Mouse (Mus musculus): ENCODE data around the gene Tmem135.
"Not testable (repeated sequence)": the region's sequence is repeated elsewhere in the genome, so short reads cannot be mapped to it uniquely, and the experiment has no call there.

The Tmem135 gene

DNA sequence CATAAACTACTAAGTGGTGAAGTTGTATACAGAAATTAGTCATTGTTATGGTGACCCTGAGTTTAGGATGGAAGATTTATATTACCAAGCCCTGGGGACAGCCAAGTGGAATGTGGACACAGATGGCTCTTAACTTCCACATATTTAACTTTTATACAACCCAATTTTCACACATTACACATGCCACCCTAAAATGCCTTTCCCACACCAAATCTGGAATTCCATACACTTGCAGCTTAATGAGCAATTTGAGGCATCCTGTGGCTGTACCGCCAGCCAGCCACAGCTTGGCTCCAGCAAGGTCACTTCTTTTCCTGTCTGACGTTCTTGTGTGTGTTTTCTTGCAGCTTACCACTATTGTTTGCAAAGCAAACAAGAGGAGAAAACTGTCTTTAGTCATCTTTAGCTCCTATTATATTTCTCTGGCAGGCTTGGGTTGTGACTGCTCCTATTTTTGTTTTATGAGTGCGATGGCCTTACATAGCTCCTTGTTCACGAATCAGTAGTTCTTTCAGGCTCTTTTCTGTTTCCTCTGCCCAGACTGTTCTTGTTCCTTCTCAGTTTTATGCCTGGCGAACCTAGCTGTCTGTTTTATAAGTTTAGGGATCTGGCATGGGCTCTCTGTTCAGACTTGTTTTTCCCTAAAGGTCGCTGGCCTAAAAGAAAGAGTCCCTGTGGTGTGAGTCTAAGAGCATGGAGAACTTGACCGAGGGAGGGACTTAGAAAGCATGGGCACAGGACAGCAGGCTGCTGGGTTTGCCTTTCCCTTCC, 22.9 kb downstream of the Tmem135 start:
- no peak for DNase-seq

GRCm38 (mm10) chr7:89371623-89372295, 32.3 kb downstream of the Tmem135 start:
- no peak for DNase-seq

DNA sequence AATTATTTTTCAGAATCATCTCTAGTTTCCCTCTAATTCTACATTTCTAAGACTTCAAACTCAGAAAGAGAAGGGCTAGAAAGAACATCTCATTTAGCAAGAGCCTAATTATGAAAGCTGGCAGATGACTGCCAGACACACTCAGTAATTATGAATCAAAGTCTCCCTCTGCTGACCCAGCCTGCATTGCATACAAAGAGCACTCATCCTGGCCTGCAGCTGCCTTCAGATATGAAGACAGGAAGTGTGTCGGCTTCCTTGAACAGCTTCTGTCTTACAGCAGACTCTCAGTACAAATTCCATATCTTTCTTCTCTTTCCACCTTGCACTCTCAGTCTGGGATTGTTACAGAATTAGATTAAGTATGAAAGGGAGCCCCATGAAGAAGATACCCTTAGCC, 33.1 kb downstream of the Tmem135 start:
- peak in 1 of 2 experiments; percentile 3 for DNase-seq

DNA sequence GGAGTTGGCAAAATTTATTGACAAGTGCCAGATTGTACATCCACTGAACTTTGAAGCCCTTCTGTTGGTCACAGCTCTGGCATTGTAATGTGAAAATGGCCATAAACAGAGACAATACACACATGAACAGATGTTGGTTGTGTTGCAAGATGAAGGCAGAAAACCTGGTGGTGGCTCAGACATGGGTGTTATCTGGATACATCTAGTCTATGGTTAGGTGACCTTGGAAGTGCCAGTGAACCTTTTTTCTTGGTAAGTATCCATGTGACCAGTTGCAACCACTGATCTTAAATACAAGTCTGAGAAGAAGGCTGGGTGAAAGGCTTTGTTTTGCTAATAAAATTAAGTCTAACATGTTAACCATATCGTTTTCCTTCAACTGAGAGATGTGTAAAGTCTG, 33.9 kb downstream of the Tmem135 start:
- no peak for DNase-seq

DNA sequence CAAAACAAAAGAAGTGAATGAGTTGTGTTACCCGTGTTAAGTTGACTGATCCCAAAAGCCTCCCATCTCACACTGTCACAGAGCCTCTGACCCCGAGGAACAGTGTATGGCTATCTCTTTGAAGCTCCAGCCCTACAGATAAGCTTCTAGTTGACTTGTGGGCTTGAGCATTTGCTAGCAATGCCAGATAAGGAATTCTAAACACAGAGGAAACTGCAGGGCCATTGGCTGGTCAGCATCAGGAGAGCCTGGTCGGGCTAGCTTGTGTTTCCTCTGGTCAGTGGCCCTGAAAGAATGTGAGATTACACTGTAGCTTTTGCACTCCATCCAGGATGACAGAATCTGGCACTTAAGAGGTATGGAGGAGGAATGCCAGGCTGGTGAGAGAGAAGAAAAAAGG, 36.4 kb downstream of the Tmem135 start:
- no peak for DNase-seq

- DNase-seq, result no peak
Observed at GRCm38 (mm10) chr7:89365135-89365880, 38.7 kb downstream of the Tmem135 start.

- no peak for DNase-seq
Observed at GRCm38 (mm10) chr7:89363975-89364374, 40.0 kb downstream of the Tmem135 start.

GRCm38 (mm10) chr7:89356307-89356706, 47.7 kb downstream of the Tmem135 start:
- no peak for DNase-seq

- no peak for DNase-seq
Observed at GRCm38 (mm10) chr7:89355519-89356255, 48.3 kb downstream of the Tmem135 start.

GRCm38 (mm10) chr7:89342021-89342420, 62.0 kb downstream of the Tmem135 start:
- DNase-seq, result no peak

- DNase-seq, result no peak
Observed at GRCm38 (mm10) chr7:89339808-89340207, 64.2 kb downstream of the Tmem135 start.

GRCm38 (mm10) chr7:89339142-89339435, 64.9 kb downstream of the Tmem135 start:
- no peak for DNase-seq

DNA sequence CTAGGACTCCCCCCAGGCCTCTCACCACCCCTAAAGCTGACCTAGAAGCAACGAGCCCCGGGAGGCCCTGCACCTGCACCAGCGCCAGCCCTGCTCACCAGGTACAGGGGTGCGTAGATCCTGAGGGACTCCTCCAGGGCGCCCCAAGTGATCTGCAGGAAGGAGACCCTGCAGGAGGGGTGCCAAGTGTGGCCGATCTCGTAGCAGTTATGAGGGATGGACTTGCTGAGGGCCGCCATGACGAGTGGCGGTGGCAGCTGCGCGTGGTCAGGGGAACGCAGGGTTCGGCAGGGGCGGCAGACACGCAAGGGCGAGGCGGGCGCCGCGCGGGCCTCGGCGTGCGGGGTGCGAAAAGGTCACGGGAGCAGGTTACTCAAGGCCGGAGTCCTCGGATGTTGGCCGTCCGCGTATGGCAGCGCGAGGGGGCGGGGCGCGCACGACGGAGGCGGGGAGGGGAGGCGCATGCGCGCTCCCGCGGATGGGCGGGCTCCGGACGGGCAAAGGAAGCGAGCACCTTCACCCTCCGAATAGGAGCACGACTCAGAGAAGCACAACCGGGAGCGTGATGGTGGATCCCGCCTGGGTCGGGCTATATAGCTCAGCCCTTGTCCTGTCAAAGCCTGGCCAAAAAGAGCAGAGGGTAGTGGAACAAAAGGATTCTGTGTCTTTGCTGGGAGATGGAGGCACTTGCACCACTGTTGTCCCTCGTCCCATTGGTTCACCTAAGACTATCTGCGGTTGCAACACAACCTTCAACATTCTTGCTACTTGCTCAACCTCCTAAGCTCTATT, 65.5 kb downstream of the Tmem135 start:
- peak; percentile 93 to 94 for DNase-seq

DNA sequence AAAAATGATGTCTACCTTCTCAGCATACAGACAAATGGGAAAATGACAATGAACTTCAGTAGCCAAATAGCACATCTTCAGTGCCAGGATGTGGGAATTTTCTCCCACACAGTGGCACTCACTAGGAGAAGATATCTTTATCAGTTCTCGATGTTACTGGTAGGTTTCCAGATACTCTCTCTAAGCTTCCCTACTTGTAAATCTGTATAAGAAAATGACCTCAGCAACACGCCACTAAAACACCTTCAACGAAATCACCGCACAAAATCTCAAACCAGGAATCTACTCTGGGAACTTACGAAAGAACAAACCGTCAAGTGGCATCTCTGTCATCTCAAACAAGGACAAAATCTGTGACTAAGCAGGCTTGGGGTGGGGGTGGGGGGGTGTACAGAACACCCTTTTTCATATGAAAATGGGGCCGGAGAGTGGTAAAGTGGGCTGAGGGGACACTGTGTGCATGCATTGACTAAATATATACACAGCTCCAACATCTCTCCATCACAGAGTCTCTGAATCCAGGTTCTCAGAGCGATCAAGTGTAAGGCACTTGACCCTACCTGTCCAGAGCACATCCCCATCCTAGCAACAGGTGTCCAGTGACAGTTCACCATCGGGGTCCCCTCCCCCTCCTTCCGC, 66.2 kb downstream of the Tmem135 start:
- no peak for DNase-seq

DNA sequence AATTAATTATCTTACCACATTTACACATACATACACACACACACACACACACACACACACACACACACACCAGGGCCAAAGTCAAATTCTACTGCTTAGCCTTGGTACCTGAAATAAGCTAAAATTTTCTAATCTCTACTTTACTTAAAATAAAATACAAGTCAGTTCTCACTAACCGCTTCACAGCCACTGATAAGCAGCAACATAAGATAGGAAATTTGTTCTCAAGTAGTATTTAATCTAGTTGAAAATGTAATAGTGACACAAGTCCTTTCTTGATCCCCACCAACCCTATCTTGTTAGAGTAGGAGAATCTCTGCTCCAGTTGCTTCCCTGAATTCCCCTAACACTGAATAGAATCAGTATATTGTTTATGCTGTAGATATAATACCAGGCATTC, 67.6 kb downstream of the Tmem135 start:
- no peak for DNase-seq

- no peak for DNase-seq
Observed at GRCm38 (mm10) chr7:89335316-89335715, 68.7 kb downstream of the Tmem135 start.

DNA sequence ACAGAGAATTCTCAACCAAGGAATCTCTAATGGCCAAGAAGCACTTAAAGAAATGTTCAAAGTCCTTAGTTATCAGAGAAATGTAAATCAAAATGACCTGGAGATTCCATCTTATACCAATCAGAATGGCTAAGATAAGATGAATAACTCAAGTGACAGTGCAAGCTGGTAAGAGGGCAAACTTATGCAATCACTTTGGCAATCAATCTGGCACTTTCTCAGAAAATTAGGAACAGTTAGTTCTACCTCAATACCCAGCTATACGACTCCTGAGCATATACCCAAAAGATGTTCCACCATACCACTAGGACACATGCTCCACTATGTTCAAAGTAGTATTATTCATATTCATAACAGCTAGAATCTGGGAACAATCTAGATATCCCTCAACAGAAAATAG, 74.1 kb downstream of the Tmem135 start:
- DNase-seq, result no peak

GRCm38 (mm10) chr7:89327731-89328130, 76.3 kb downstream of the Tmem135 start:
- DNase-seq, result no peak

GRCm38 (mm10) chr7:89326761-89327160, 77.3 kb downstream of the Tmem135 start:
- DNase-seq, result no peak

GRCm38 (mm10) chr7:89326202-89326601, 77.8 kb downstream of the Tmem135 start:
- DNase-seq, result no peak

- DNase-seq, result not testable (repeated sequence)
Observed at GRCm38 (mm10) chr7:89322741-89323140, 81.3 kb downstream of the Tmem135 start.

- DNase-seq, result no peak
Observed at GRCm38 (mm10) chr7:89319351-89319750, 84.7 kb downstream of the Tmem135 start.

Data from thymus, postnatal 36 days (tissue).